Mouse (Mus musculus) hindlimb bud, embryonic 11.5 days (tissue): Measurements from ENCODE around the gene Depdc5.

Source experiments
- DNase-seq: peaks from one replicate; pipeline ENCODE4 v3.0.0-alpha.2; 2012; ENCODE audit warnings: low read depth, low spot score; ENCODE audit errors: extremely low spot score

Depdc5 gene

GRCm38 (mm10) chr5:32996560-32996959 is 133.1 kb downstream of the Depdc5 start:
- DNase-seq = no peak

GRCm38 (mm10) chr5:32997686-32998085 is 134.2 kb downstream of the Depdc5 start:
- no peak for DNase-seq

GRCm38 (mm10) chr5:32998783-32999182 is 135.3 kb downstream of the Depdc5 start:
- no peak for DNase-seq

GRCm38 (mm10) chr5:33001111-33001510 is 137.6 kb downstream of the Depdc5 start:
- no peak for DNase-seq

GRCm38 (mm10) chr5:33002781-33003180 is 139.3 kb downstream of the Depdc5 start:
- no peak for DNase-seq

- DNase-seq = no peak
These were observed 140.0 kb downstream of the Depdc5 start for GRCm38 (mm10) chr5:33003500-33003899.

GRCm38 (mm10) chr5:33004110-33004509 is 140.6 kb downstream of the Depdc5 start:
- DNase-seq = no peak

- DNase-seq = no peak
These were observed 142.1 kb downstream of the Depdc5 start for GRCm38 (mm10) chr5:33005442-33006145.

GRCm38 (mm10) chr5:33006670-33007069 is 143.2 kb downstream of the Depdc5 start:
- no peak for DNase-seq

- no peak for DNase-seq
These were observed 143.9 kb downstream of the Depdc5 start for GRCm38 (mm10) chr5:33007371-33007770.

- no peak for DNase-seq
These were observed 145.8 kb downstream of the Depdc5 start for GRCm38 (mm10) chr5:33009301-33009700.

GRCm38 (mm10) chr5:33009818-33010812 is 146.6 kb downstream of the Depdc5 start:
- DNase-seq = no peak

GRCm38 (mm10) chr5:33011132-33012106 is 147.9 kb downstream of the Depdc5 start:
- no peak for DNase-seq

- no peak for DNase-seq
These were observed 150.6 kb downstream of the Depdc5 start for GRCm38 (mm10) chr5:33014096-33014495.

GRCm38 (mm10) chr5:33015579-33015978 is 152.1 kb downstream of the Depdc5 start:
- DNase-seq = no peak

- DNase-seq = no peak
These were observed 154.7 kb downstream of the Depdc5 start for GRCm38 (mm10) chr5:33018189-33018560.

GRCm38 (mm10) chr5:33018561-33019425 is 155.3 kb downstream of the Depdc5 start, which contains the start of gene Ywhah:
Gene Ywhah, plus strand, starts transcription at chr5:33018816.
- peak; percentile 92 for DNase-seq

- DNase-seq = no peak
These were observed 155.9 kb downstream of the Depdc5 start for GRCm38 (mm10) chr5:33019426-33019821.

- DNase-seq = no peak
These were observed 158.1 kb downstream of the Depdc5 start for GRCm38 (mm10) chr5:33021622-33022021.

GRCm38 (mm10) chr5:33023337-33023736 is 159.8 kb downstream of the Depdc5 start:
- DNase-seq = no peak
